Mouse (Mus musculus) mouse trophoblast stem cell (cell line): ENCODE measurements around the gene Mrpl20.

Experiments used
- in situ Hi-C, 2 experiments: fragments of 300-500 bp; cut with MseI, MboI; formaldehyde crosslinking; loops; 2 replicates in 1 of 2; 3 replicates in 1 of 2; pipeline ENCODE4 v1.15.1; 2025

Mrpl20 gene

GRCm38 (mm10) chr4:155802741-155803339 lies at the start of gene Mrpl20:
Gene Mrpl20 (plus strand): TSS chr4:155802878.
- in situ Hi-C loops, result no loop called here

GRCm38 (mm10) chr4:155757011-155757410 lies 45.7 kb upstream of the Mrpl20 start:
- in situ Hi-C loops, result no loop called here

GRCm38 (mm10) chr4:155759862-155760612 lies 42.6 kb upstream of the Mrpl20 start:
- in situ Hi-C loops, result no loop called here

- in situ Hi-C loops, result no loop called here
These were observed 41.9 kb upstream of the Mrpl20 start, which contains the start of gene Atad3a for GRCm38 (mm10) chr4:155760613-155761355. Gene Atad3a (minus strand): TSS chr4:155761093.

GRCm38 (mm10) chr4:155761356-155762099 lies 41.1 kb upstream of the Mrpl20 start:
- in situ Hi-C loops, result no loop called here

GRCm38 (mm10) chr4:155762357-155762756 lies 40.3 kb upstream of the Mrpl20 start:
- in situ Hi-C loops, result no loop called here

GRCm38 (mm10) chr4:155769496-155769879 lies 33.2 kb upstream of the Mrpl20 start:
- in situ Hi-C loops, result no loop called here

GRCm38 (mm10) chr4:155769880-155770512 lies 32.7 kb upstream of the Mrpl20 start:
- in situ Hi-C loops, result no loop called here

GRCm38 (mm10) chr4:155770626-155771025 lies 32.1 kb upstream of the Mrpl20 start:
- in situ Hi-C loops, result no loop called here

- in situ Hi-C loops, result no loop called here
These were observed 31.0 kb upstream of the Mrpl20 start for GRCm38 (mm10) chr4:155771706-155772105.

GRCm38 (mm10) chr4:155772786-155773185 lies 29.9 kb upstream of the Mrpl20 start:
- in situ Hi-C loops, result no loop called here

GRCm38 (mm10) chr4:155773335-155774078 lies 29.2 kb upstream of the Mrpl20 start:
- in situ Hi-C loops, result no loop called here

- in situ Hi-C loops, result no loop called here
These were observed 28.4 kb upstream of the Mrpl20 start, which contains the start of gene Vwa1 for GRCm38 (mm10) chr4:155774280-155774754. Gene Vwa1 (minus strand): TSS chr4:155774698.

GRCm38 (mm10) chr4:155774971-155775740 lies 27.5 kb upstream of the Mrpl20 start:
- in situ Hi-C loops, result no loop called here

GRCm38 (mm10) chr4:155775855-155776254 lies 26.8 kb upstream of the Mrpl20 start:
- in situ Hi-C loops, result no loop called here

GRCm38 (mm10) chr4:155776704-155777335 lies 25.9 kb upstream of the Mrpl20 start:
- in situ Hi-C loops, result no loop called here

GRCm38 (mm10) chr4:155777816-155778215 lies 24.9 kb upstream of the Mrpl20 start:
- in situ Hi-C loops, result no loop called here

- in situ Hi-C loops, result no loop called here
These were observed 23.2 kb upstream of the Mrpl20 start for GRCm38 (mm10) chr4:155779498-155779897.

GRCm38 (mm10) chr4:155780895-155781294 lies 21.8 kb upstream of the Mrpl20 start:
- in situ Hi-C loops, result no loop called here
